Mouse (Mus musculus) forebrain, embryonic 12.5 days (tissue): ENCODE measurements around the gene Tmem144. TPM values are rescaled to one million over a fixed set of nuclear protein-coding genes. Genes with fewer than 3 reads are reported as not detected.
A peak's percentile ranks its signal among the peaks of the same experiment; 100 is the strongest.

ENCODE experiments used
- ATAC-seq: fragments of 200-750 bp; cut with Nextera tagmentation; 2 replicates; pipeline ENCODE4 v1.8.0; 2017; ENCODE audit warnings: moderate TSS enrichment; ENCODE audit not compliant: low FRiP score
- H3K27ac ChIP-seq: fragments of 300-500 bp; sonication (generic); 2 replicates; pipeline ENCODE4 v1.5.1; 2016; ENCODE audit warnings: mild to moderate bottlenecking
- H3K27me3 ChIP-seq: fragments of 300-500 bp; sonication (generic); 2 replicates; pipeline ENCODE4 v1.6.1; 2016; ENCODE audit warnings: mild to moderate bottlenecking
- H3K36me3 ChIP-seq: fragments of 300-500 bp; sonication (generic); replicated peaks from 2 replicates; pipeline ENCODE4 v1.6.1; 2016; ENCODE audit warnings: mild to moderate bottlenecking
- H3K4me1 ChIP-seq: fragments of 300-500 bp; sonication (generic); 2 replicates; pipeline ENCODE4 v1.6.1; 2016
- H3K4me2 ChIP-seq: fragments of 300-500 bp; sonication (generic); 2 replicates; pipeline ENCODE4 v1.6.1; 2016; ENCODE audit warnings: mild to moderate bottlenecking, moderate library complexity
- H3K4me3 ChIP-seq: fragments of 300-500 bp; sonication (generic); replicated peaks from 2 replicates; pipeline ENCODE4 v1.5.1; 2016; ENCODE audit warnings: mild to moderate bottlenecking
- H3K9ac ChIP-seq: fragments of 300-500 bp; sonication (generic); 2 replicates; pipeline ENCODE4 v1.6.1; 2016; ENCODE audit warnings: mild to moderate bottlenecking
- H3K9me3 ChIP-seq: fragments of 300-500 bp; sonication (generic); 2 replicates; pipeline ENCODE4 v1.6.1; 2016
- WGBS: fragments of 180-500 bp; shearing (Covaris S2); methylation state at CpG from one replicate; pipeline ENCODE4 v1.1.7; 2016; 5-methylcytosine and 5-hydroxymethylcytosine counted together
- polyA plus RNA-seq: library from polyadenylated mRNA; unstranded; fragments of >200 nt; fragmentation: Nextera tagmentation; extraction: Ambion mirVana; gene quantifications from 2 replicates; pipeline ENCODE4 v1.2.1, GENCODE M21; 2016

Gene Tmem144
- polyA plus RNA-seq, 1 experiment from 2014 or later, result 4.3 TPM

DNA sequence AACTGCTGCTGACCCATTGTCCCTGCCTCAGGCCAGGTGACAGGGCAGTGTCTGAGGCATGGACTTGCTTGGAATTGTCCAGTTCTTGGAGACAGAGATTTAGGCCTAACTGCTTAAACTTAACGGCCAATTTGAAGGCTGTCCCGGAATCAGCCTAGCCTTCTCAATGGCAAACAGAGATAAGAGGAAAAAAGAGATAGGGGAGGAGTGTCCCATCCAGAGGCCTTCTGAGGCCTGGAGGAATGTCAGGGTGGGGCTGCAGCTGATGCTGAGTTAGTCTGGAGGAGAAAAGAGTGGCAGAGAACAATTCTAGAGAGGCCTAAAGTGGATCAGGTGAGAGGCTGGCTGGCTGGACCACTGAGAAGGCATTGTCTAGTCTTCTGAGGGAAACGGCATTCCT lies 465 bp downstream of the Tmem144 start:
- no peaks in the 10 kb centered on the region for H3K27me3 ChIP-seq
- H3K9me3 ChIP-seq, result no peaks in the 10 kb centered on the region
- H3K27ac ChIP-seq, result no peak overlapping the region
- ATAC-seq, result no peak
- no peak overlapping the region for H3K4me3 ChIP-seq
- WGBS, result 86% methylated on average over 3 of the region's 3 CpGs
- H3K4me1 ChIP-seq, result peaks cover 5% of the 10 kb centered on the region; the same call in 1 of the 2 replicates
- H3K4me2 ChIP-seq, result no peak overlapping the region
- H3K36me3 ChIP-seq, result no peaks in the 10 kb centered on the region
- no peak overlapping the region for H3K9ac ChIP-seq

- Histone ChIP-seq H3K4me3 (no peak overlapping the region), H3K36me3 (no peaks in the 10 kb centered on the region), H3K9me3 (no peaks in the 10 kb centered on the region), H3K27me3 (no peaks in the 10 kb centered on the region), H3K4me2 (no peak overlapping the region), H3K4me1 (peaks cover 5% of the 10 kb centered on the region; the same call in 1 of the 2 replicates), H3K9ac (no peak overlapping the region), H3K27ac (no peak overlapping the region)
- no peak for ATAC-seq
- 35% methylated on average over 6 of the region's 6 CpGs for WGBS
Observed at GRCm38 (mm10) chr3:79850656-79851055, 1.9 kb downstream of the Tmem144 start.

DNA sequence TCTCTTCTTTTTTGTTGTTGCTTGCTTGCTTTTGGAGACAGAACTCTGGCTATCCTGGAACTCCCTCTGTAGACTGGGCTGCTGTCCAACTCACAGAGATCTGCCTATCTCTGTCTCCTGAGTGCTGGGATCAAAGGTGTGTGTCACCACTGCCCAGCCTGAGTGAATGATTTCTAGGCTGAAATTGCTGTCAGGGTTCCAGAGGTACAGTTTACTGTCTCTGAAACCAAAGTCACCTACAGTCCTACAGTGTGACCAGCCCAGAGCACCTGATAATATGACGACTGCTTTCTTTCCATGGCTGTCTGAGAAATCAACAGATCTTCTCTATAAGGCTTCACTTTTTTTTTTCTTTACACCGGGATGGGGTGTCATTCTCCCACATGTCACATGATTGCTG lies 3.0 kb downstream of the Tmem144 start:
- 86% methylated on average over 2 of the region's 2 CpGs for WGBS
- Histone ChIP-seq H3K4me1 (peaks cover 5% of the 10 kb centered on the region; the same call in 1 of the 2 replicates), H3K27me3 (no peaks in the 10 kb centered on the region), H3K9me3 (no peaks in the 10 kb centered on the region), H3K36me3 (no peaks in the 10 kb centered on the region), H3K4me2 (no peak overlapping the region), H3K4me3 (no peak overlapping the region), H3K27ac (no peak overlapping the region), H3K9ac (no peak overlapping the region)
- ATAC-seq, result no peak

DNA sequence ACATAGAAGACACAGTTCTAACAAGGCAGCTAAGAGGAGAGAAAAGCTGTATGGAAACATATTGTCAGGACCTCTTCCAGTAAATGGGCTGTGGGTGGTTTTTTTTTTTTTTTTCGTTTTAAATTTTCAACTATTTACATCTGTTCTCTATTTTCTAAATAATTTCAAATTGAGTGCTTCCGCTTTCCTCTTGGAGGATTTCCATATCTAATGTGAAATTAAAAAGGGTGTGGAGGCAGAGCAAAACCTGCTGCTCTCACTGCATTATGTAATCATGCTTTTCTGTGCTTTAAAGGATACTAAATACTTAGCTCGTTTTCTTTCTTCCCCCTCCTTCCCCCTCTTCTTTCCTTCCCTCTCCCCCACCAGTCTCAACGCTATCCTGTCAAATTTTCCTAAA lies 3.7 kb downstream of the Tmem144 start:
- peaks cover 5% of the 10 kb centered on the region; the same call in 1 of the 2 replicates for H3K4me1 ChIP-seq
- no peak overlapping the region for H3K27ac ChIP-seq
- no peak for ATAC-seq
- no peaks in the 10 kb centered on the region for H3K36me3 ChIP-seq
- H3K4me3 ChIP-seq, result no peak overlapping the region
- no peak overlapping the region for H3K9ac ChIP-seq
- H3K9me3 ChIP-seq, result no peaks in the 10 kb centered on the region
- 43% methylated on average over 4 of the region's 4 CpGs for WGBS
- H3K4me2 ChIP-seq, result no peak overlapping the region
- no peaks in the 10 kb centered on the region for H3K27me3 ChIP-seq

DNA sequence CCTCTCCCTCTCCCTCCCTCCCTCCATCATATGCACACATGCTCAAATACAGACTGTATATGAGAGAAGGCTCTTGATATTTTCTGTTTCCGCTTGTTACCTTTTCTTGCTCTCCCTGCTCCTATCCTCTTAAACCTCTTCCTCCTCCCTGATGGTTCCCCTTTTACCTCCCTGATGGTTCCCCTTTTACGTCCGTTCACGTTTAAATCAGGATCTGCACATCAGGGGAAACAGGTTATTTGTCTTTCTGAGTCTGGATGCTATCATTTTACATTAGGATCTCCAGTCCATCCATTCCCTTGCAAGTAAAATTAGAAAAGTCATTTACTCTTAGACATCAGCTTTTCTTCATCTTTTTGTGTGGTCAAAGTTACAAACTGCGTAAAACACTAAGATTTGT lies 5.9 kb downstream of the Tmem144 start:
- 84% methylated on average over 5 of the region's 5 CpGs for WGBS
- no peaks in the 10 kb centered on the region for H3K36me3 ChIP-seq
- H3K9me3 ChIP-seq, result no peaks in the 10 kb centered on the region
- H3K4me2 ChIP-seq, result no peak overlapping the region
- no peak overlapping the region for H3K27ac ChIP-seq
- 0 out of 2 replicates have a peak, but pooled peaks cover 2% of the 10 kb centered on the region for H3K4me1 ChIP-seq
- no peak for ATAC-seq
- no peak overlapping the region for H3K4me3 ChIP-seq
- no peaks in the 10 kb centered on the region for H3K27me3 ChIP-seq
- H3K9ac ChIP-seq, result no peak overlapping the region

GRCm38 (mm10) chr3:79843999-79844398 lies 8.6 kb downstream of the Tmem144 start:
- Histone ChIP-seq H3K9me3 (no peaks in the 10 kb centered on the region), H3K27ac (no peak overlapping the region), H3K4me1 (peaks cover 4% of the 10 kb centered on the region; the same call in 1 of the 2 replicates), H3K4me3 (no peak overlapping the region), H3K27me3 (no peaks in the 10 kb centered on the region), H3K9ac (no peak overlapping the region), H3K4me2 (no peak overlapping the region), H3K36me3 (no peaks in the 10 kb centered on the region)
- WGBS, result 94% methylated on average over 9 of the region's 9 CpGs
- ATAC-seq, result no peak

DNA sequence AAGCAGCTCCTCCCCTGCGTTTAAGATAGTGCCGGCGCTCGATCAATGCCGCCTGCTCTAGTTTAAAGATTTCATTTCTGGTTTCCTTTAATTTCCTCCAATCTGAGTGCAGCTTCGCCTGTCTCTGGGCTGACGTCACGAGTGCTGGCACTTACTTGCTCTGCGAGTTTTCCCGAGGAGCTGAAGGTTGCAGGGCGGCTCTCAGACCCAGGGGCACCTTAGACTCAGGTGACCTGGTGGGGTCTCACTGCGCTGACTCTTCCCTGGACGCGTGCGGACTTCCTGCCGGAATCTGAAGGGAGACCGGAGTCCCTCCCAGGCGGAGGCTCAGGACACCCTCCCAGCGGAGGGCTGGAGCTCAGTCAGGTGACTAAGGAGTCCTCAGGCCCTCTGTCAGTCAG lies 10.0 kb downstream of the Tmem144 start:
- peak overlapping the region; percentile 69 for H3K4me2 ChIP-seq
- peak overlapping the region; percentile 50 for H3K4me3 ChIP-seq
- no peaks in the 10 kb centered on the region for H3K27me3 ChIP-seq
- no peaks in the 10 kb centered on the region for H3K36me3 ChIP-seq
- WGBS, result 3% methylated on average over 19 of the region's 19 CpGs
- peaks cover 4% of the 10 kb centered on the region; the same call in 1 of the 2 replicates for H3K4me1 ChIP-seq
- H3K9ac ChIP-seq, result peak overlapping the region; percentile 25
- H3K9me3 ChIP-seq, result no peaks in the 10 kb centered on the region
- peak; percentile 79 for ATAC-seq
- H3K27ac ChIP-seq, result peak overlapping the region; percentile 46; the same call in 1 of the 2 replicates

GRCm38 (mm10) chr3:79842165-79842564 lies 10.4 kb downstream of the Tmem144 start:
- Histone ChIP-seq H3K9me3 (no peaks in the 10 kb centered on the region), H3K4me1 (peaks cover 4% of the 10 kb centered on the region; the same call in 1 of the 2 replicates), H3K4me3 (peak overlapping the region; percentile 50), H3K27me3 (no peaks in the 10 kb centered on the region), H3K4me2 (peak overlapping the region; percentile 69), H3K36me3 (no peaks in the 10 kb centered on the region), H3K9ac (peak overlapping the region; percentile 25), H3K27ac (no peak overlapping the region)
- ATAC-seq, result peak; percentile 74
- WGBS, result 11% methylated on average over 12 of the region's 12 CpGs

- Histone ChIP-seq H3K4me3 (peak overlapping the region; percentile 50), H3K27ac (peak overlapping the region; percentile 53; the same call in 1 of the 2 replicates), H3K9ac (no peak overlapping the region), H3K27me3 (no peaks in the 10 kb centered on the region), H3K36me3 (no peaks in the 10 kb centered on the region), H3K4me1 (peaks cover 4% of the 10 kb centered on the region; the same call in 1 of the 2 replicates), H3K4me2 (peak overlapping the region; percentile 69), H3K9me3 (no peaks in the 10 kb centered on the region)
- 42% methylated on average over 6 of the region's 6 CpGs for WGBS
- ATAC-seq, result peak; percentile 79
Observed at GRCm38 (mm10) chr3:79841475-79841874, 11.1 kb downstream of the Tmem144 start.

DNA sequence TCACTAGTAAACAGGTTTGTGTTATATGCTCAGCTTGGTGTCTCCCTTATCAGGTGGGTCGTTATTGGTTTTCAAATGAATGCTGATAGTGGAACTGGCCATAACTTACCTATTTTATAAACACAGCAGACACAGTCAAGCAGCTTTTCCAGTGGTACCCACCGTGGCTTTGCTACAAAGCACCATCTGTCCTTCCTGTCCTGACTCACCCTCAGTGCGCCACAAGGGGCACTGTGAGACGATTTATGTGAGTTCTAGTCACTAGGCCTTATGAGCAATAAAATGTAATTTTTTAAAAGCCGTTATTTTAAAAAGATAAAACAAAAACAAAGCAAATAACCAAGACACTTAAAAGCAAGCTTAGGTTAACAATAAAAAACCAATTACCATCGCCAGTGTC lies 13.8 kb downstream of the Tmem144 start:
- Histone ChIP-seq H3K36me3 (no peaks in the 10 kb centered on the region), H3K4me1 (peaks cover 4% of the 10 kb centered on the region; the same call in 1 of the 2 replicates), H3K27ac (no peak overlapping the region), H3K4me2 (no peak overlapping the region), H3K9me3 (no peaks in the 10 kb centered on the region), H3K4me3 (no peak overlapping the region), H3K9ac (no peak overlapping the region), H3K27me3 (no peaks in the 10 kb centered on the region)
- WGBS, result 63% methylated on average over 6 of the region's 6 CpGs
- ATAC-seq, result no peak

GRCm38 (mm10) chr3:79829289-79829688 lies 23.3 kb downstream of the Tmem144 start:
- ATAC-seq, result no peak
- H3K4me2 ChIP-seq, result no peak overlapping the region
- H3K4me1 ChIP-seq, result no peaks in the 10 kb centered on the region
- no peaks in the 10 kb centered on the region for H3K36me3 ChIP-seq
- no peak overlapping the region for H3K27ac ChIP-seq
- H3K9ac ChIP-seq, result no peak overlapping the region
- H3K9me3 ChIP-seq, result no peaks in the 10 kb centered on the region
- no peaks in the 10 kb centered on the region for H3K27me3 ChIP-seq
- H3K4me3 ChIP-seq, result no peak overlapping the region

DNA sequence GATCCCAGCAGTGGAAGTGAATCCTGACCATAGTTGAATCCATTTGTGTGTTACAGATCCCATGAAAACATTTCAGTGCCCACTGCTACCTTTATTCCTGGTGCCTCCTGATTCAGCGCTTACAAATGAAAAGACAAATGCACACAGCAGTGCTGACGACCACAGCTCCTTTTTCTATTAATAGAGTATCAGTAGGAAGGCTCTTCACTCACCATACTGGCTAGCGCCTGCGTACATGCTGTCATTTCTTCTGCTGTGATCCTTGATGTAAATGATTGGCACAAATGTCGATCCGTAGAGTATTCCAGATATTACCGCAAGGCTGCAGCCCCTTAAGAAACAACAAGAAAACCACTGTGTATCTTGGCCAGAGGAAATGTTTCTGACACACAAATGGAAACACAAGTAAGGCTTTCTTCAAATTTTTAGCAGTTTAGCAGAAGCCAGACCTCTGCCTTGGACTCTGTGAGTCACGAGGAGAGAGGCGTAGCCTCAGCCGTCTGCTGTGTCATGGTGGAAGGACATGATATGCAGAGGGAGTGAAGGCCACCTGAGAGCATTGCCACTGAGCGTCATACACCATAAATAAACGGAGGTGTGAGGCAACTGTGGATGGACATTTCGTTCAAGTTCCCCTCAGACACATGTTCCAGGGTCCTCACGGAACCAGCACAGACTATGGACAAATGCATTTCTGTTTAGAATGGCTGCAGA lies 27.3 kb downstream of the Tmem144 start:
- no peak overlapping the region for H3K4me2 ChIP-seq
- no peaks in the 10 kb centered on the region for H3K9me3 ChIP-seq
- no peak overlapping the region for H3K9ac ChIP-seq
- ATAC-seq, result no peak
- WGBS, result 91% methylated on average over 14 of the region's 14 CpGs
- no peaks in the 10 kb centered on the region for H3K4me1 ChIP-seq
- H3K27me3 ChIP-seq, result no peaks in the 10 kb centered on the region
- H3K27ac ChIP-seq, result no peak overlapping the region
- H3K36me3 ChIP-seq, result no peaks in the 10 kb centered on the region
- H3K4me3 ChIP-seq, result no peak overlapping the region

DNA sequence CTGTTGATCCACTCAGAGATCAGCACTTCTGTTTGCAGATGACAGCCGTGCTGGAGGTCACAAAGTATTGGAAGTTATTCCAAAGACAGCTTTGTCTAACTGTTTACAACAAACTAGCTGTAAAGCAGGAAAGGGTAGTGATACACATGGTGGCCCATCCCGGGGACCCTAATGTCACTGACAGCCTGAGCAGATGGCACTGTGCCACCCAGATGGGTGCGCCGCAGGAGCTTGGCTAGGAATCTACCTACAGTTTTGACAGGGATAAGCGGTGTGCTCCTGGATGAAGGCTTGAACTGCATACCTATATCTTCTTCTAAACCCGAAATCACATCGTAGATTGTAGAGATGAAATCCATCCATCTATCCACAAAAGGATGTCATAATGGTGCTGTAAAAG lies 29.4 kb downstream of the Tmem144 start:
- no peaks in the 10 kb centered on the region for H3K36me3 ChIP-seq
- no peak overlapping the region for H3K4me3 ChIP-seq
- H3K9me3 ChIP-seq, result no peaks in the 10 kb centered on the region
- no peaks in the 10 kb centered on the region for H3K27me3 ChIP-seq
- H3K4me2 ChIP-seq, result no peak overlapping the region
- 97% methylated on average over 7 of the region's 7 CpGs for WGBS
- no peaks in the 10 kb centered on the region for H3K4me1 ChIP-seq
- no peak for ATAC-seq
- no peak overlapping the region for H3K27ac ChIP-seq
- no peak overlapping the region for H3K9ac ChIP-seq
